Mouse (Mus musculus) embryo, embryonic 10.5 days (tissue): ENCODE measurements at regions not wholly inside any gene's neighbourhood (a gene's known extent, or its start where the extent isn't known, plus 50 kb on each side); places are given as distances from the start of the nearest gene placed in this dataset.

ENCODE experiments used
- DNase-seq: peaks from one replicate; pipeline ENCODE4 v3.0.0-alpha.2; 2015; ENCODE audit warnings: low spot score

DNA sequence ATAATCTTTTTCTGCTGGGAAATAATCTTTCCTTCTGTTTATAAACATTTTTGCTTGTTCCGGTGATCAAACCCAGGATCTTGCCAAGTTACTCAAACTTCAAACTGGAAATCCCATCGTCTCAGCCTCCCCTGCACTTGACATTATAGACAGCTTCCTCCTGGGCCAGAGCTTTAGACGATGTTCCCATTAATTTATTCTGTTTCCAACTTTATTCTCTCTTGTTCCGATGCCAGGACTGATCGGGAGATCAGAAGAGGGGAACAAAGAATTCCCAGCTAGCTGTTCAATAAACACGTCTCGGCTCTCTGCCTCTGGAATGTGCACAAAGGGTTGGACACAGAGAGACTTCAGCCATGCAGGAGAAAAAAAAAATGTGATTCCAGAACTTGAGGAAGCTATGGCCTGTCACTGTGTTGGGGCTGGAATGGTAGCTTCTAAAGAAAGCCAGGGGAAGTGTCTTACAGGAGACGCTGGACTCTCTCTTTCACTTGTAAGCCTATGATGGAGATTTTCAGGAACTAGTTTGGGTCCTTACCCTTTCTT lies 281.5 kb upstream of the Hs6st1 start:
- DNase-seq = no peak

DNA sequence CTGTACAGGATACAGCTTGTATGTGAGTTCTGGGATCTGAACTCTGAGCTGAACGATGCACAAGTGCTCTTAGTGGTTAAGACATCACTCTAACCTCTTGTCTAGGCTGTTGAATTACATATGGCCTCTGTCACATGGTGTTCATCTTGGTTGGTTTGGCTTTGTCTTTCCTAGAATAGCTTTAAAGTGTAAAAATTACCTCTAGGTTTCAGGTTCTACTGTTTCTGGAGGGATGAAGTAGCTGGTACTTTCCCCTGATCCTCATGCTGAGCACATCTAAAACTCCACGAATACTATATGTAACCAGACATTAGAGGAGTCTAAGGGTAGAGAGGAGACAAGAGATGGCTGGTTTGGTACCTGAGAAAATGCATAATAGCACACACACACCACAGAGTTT lies 271.1 kb upstream of the Hs6st1 start:
- DNase-seq = no peak

DNA sequence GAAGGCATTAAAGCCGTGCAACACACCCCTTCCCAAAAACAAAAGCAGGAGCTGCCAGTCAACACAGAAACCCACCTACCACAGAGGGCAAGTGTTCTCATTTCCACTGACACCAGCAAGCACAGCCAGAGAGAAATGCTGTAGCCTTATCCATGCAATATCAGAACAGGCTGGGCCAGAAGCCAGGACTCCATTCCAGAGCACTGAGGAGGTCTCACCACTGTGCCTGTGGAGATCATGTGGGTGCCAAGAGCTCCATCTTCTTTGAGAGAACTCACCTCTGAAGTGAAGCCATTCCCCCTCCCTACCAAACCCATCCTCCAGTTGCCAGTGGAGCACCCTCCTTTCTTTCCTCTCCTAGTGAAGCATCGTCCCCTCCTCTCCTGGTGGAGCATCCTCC lies 270.7 kb upstream of the Hs6st1 start:
- no peak for DNase-seq

DNA sequence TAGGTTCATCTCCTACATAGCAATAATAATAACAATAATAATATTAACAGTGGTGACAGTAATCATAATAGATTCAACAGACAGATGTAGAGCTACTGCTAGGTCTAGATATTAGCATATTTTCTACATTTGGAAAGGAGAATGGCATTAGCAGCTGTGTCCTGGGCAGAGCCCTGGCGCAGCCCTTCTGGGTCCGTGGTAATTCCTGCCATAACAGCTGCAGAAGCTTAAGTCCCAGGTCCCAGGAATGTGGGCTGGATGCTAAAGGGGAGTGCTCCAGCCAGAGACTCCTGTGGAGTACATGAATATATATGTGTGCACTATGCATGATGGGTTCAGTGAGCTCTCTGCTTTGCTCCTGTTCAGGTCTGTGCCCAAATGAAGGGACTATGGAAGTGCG lies 262.7 kb upstream of the Hs6st1 start:
- DNase-seq = no peak

DNA sequence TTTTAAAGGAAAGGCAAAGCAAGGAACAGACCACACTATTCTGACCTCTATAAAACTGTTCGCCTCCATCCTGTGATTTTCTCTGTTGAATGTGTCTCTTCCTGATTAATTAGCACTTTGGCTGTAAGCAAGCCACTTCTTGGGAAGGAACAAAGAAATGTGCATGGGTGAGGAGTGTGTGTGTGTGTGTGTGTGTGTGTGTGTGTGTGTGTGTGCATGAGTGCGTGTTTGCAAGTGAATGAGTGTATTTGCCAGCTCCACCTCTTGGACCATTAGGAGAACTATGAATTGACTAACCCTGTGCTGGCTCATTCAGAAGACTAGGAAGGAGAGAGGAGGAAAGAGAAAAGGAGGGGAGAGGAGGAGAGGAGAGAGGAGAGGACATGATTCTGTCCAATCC lies 261.9 kb upstream of the Hs6st1 start:
- DNase-seq = no peak

DNA sequence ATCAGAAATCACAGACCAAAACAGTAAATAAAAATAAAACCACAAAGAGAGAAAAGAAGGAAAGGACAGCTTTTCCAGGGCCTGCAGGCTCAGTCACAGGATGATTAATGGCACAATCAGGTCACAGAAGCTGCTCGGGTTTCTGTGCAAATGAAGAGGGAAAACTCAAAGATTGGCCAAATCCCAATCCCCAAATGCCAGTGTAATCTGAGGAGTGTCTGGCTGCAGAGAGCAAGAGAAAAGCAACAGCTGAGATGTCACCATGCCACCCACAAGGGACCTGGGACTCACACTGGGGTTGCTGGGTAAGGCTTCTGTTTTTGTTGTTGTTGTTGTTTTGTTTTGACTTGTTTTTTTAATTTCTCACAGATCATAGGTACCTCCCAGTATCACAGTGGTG lies 261.5 kb upstream of the Hs6st1 start:
- no peak for DNase-seq

DNA sequence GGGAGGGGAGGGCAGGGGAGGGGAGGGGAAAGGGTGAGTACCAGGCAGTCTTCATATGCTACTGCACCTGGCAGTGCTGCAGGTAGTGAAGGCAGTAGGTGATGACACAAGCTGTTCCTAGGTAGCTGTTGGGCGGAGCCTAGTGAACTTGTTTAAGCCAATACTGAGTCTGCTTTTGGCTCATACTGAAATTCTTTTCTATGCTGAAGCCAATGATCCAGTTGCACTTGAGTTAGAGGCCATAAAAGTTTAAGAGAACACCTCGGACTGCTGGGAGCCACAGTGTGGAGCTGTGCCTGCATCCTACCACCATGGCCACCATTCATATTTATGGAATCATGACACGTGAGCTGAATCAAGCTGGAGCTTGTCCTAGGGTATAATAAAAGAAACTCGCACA lies 259.3 kb upstream of the Hs6st1 start:
- DNase-seq = no peak

DNA sequence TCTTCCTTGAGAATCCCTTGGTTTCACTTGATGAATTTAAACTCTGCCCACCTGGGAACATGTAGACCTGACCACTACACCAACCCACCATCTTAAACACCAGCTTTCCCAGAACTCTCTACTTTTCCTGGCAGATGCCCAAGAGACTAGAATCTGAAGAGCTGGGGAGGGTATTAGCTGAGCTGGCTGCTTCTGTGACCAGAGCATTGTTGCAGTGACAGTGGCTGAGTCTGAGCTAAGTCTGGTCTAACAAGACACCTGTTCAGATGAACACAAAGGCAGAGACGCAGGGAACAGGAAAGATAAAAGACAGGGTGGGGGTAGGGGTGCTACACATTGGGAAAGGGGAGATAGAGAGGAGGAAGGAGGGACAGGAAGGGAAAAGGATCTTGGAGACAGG lies 258.9 kb upstream of the Hs6st1 start:
- DNase-seq = no peak

DNA sequence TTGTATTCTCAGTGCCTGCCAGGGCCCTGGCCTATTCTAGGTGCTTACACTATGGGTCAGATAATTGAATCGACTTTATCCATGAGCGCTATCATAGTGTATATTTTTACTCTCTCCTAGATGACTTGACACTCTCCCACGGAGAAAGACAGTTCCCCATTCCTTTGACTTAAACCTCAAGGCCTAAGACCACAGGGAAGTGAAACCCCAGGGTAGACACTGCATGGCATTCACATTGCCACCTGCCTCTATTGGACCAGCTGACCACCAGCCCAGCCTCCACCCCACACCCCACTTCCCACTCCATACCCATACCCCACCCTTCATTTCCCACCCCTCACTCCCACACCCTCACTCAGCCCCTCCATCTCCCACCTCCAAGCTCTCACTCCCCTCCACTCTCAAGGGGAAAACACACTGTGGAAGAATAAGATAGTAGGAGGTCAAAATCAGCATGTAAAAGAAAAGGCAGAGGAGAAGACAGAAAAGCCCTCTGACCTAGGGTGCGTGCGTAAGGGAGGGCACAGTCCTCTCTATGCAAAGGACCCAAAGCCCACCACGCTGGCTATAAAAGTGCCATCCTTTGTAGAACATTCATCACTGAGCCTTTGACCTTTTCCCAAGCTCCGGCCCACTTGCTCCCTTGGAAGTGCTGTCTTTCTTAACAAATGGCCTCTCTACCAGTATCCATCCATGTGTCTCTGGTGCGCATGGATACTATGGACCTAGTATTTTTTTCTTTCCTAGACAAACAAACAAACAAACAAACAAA lies 257.4 kb upstream of the Hs6st1 start:
- DNase-seq = peak; percentile 65

DNA sequence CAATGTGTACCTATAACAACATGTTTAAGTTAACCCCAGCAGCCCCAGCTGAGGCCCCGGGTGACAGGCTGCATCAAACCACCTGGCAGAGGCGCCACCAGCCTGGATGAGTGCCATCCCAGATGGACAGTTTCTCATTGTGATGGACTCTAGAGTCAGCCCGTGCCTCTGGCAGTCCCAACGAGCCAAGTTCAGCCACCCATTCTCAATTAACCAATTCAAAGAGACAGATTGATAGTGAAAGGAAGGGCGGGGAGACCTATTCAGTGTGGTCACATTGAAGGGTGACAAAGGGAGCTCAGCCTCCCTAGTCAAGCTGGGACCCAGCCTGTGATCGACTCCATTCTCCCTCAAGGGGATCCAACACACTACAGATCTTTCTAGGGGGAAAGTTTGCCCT lies 256.8 kb upstream of the Hs6st1 start:
- DNase-seq = peak; percentile 57

DNA sequence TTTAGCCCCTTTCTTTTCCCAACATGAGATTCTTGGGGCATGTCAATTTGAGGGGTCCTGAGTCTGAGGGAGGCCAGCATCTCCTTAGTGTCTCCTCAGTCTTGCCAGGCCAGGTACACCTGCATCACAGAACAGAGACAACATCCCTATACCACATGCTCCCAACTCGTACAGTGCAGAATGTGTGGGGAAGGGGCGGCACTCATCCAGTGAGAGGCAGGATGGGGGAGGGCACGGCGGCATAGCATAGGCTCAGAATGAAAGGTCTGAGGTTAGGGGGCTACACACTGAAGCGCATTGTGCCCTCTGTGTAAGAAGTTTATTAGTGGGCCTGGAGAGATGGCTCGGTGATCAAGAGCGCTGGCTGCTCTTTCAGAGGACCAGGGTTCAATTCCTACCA lies 256.4 kb upstream of the Hs6st1 start:
- no peak for DNase-seq

DNA sequence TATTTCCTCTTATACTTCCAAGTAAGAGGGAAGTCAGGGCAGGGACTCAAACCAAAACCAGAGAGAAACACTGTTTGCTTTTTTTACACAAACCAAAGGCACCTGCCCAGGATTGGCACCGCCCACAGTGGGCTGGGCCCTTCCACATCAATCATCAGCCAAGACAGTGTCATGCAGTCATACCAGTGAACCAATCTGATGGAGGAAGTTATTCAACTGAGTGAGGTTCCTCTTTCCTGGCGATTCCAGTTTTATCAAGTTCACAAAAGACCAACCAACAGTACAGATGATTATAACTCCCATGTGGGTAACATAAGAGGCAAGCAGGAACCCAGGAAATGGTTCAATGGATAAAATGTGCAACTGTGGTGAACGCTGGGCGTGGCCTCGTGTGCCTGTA lies 254.6 kb upstream of the Hs6st1 start:
- DNase-seq = no peak

DNA sequence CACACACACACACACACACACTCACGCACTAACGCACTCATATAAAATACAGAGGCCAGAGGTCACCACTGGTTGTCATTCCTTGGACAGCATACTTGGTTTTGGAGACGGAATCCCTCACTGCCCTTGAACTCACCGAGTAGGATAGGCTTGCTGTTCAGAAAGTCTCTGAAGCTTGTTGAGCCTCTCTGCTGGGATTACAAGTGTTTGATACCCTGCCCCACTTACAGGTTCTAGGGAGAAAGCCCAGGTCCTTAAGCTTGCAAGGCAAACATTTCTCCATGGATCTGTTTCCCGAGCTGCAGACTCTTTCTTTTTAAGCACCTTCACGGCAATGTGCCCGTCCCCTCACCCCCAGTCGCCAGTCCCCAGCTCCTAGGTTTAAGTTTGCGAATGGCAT lies 254.0 kb upstream of the Hs6st1 start:
- DNase-seq = no peak

DNA sequence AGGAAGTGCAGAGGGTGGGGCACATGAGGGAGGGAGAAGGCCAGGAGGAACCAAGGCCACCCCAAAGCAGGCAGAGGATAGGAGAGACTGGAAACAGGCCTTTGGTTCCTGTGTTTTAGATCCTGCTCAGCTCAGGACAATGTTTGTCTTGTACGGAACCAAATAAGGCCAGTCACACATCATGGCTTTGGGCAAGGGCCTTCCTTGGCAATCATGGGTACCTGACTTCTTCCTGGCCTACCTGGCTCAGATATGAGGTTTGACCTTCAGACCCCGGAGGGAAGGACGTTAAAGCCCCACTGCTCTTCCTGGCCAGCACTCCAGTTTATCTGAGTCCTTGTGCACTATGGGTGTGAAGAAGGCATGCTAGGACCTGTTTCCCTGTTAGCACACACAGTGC lies 253.4 kb upstream of the Hs6st1 start:
- DNase-seq = no peak

DNA sequence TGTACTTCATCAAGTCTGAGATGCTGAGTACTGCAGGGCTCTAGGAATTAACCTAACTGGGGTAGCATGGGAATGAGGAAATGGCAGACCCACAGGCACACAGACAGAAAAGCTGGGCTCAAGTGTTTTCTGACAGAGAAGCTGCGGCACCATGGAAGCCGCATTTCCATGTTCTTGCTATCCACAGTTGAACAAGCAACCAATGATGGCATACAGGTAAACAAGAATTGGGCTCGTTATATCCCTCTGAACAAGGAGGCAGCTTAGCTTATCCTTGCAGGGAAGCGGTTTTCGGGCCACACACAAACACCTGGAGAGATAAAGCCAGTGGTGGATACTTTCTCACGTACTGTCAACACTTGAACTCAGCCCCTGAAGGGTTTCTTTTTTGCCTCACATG lies 246.4 kb upstream of the Hs6st1 start:
- no peak for DNase-seq

DNA sequence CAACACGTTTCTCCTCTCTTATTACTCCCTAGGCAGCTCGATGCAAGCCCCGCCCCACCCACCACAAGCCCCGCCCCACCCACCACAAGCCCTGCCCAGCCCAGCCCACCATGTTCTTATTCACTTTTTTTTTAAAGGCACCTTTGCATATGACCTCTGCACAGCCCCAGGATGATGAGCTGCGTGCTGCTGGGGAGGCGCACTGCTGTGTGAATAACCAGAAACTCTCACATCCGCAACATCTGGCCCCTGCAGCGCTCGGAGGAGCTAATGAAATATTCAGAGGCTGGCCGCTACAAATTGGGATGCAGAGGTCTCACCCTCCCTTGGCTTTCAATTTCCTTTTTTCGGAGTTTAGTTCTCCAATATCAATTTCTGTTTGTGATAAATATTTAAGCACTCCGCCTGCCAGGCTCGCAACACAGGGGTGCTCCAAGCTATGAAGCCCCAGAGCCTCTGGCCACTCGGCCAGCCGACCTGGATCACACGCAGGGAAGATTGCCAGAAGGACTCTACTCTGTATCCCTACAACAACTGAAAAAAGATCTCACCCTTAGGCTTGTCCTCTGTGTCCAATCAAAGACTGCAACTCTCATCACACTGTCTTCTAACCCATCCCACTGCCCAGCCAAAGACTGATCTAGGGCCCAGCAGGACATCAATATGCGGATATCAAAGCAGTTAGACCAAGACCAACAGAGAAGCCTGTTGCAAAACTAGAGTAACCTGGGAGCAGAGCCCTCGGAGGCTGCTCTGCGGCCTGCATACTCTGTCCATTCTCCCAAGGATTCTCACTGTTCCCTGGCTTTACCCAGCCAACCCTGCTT lies 245.6 kb upstream of the Hs6st1 start:
- DNase-seq = no peak

DNA sequence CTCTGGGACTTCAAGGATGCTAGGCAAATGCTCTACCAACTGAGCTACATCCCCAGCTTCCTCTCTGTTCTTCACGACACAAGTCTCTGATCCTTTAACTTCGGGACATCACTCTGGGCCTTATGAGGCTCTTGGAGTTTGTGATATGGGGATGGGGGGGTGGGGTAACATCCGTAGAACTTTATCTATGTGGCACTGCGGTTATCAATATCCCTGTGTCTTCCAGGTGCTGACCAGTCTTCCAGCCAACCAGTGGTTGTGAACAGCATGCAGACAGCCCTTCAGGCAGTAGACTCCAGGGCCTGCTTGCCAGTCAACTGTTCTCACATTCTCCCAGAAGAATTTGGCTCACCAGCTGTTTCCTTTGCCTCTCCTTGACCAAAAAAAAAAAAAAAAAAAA lies 244.7 kb upstream of the Hs6st1 start:
- DNase-seq = no peak

DNA sequence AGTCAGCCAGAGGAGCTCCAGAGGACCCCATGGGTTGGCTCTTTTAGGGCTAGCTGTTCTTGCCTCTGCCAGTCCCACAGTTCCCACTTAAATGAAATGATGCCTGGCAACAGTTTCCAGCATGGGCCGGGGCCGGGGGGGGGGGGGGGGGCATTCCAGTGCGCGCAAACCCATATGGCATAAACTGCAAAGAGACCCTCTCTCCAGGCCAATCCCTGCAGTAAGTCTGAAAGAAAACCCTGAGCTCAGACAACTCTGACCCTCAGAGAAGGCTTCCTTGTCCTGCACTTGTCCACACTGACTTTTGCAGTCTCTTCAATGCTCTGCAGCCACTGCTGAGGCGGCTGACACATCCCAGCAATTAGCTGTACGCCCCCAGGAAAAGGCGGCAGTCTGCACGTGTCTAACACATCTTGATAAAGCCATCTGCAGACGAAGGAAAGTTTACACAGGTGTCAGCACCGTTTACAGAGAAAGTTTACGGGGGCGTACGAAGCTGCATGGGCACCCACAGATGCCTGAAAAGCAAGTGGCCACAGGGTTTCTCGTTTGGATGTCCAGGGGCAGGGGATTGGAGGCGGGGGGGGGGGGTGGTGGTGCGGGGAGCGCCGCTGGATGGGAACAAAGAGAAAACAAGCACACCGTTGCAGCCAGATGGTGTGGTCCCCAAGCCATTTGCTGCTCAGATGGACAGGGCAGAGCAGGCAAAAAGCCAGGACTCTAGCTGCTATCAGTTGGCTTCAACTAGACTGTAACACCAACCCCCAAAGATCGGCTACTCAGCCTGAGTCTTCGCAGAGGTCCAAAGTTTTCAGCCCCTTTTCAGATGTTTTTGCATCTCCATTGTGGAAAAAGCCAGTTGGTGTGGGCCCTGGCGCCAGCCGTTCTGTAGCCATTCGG lies 244.0 kb upstream of the Hs6st1 start:
- DNase-seq = peak; percentile 44

DNA sequence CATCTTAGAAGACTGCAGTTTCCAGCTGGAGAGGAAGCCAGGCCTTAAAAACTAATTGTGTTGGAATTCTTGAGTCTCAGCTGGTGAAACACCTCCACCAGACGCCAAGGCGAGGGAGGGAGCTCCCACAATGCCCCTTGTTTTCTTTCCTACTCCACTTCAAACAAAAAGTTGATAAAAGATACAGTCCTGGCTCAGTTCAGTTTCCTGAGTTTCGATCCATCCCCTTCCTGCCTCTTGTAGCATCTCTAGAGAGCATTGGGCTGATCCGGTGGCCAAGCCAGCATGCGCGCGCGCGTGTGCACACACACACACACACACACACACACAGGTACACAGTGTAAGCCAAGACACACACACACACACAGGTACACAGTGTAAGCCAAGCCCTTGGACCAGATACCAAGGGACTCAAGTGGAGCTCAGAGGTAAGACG lies 242.7 kb upstream of the Hs6st1 start:
- no peak for DNase-seq

DNA sequence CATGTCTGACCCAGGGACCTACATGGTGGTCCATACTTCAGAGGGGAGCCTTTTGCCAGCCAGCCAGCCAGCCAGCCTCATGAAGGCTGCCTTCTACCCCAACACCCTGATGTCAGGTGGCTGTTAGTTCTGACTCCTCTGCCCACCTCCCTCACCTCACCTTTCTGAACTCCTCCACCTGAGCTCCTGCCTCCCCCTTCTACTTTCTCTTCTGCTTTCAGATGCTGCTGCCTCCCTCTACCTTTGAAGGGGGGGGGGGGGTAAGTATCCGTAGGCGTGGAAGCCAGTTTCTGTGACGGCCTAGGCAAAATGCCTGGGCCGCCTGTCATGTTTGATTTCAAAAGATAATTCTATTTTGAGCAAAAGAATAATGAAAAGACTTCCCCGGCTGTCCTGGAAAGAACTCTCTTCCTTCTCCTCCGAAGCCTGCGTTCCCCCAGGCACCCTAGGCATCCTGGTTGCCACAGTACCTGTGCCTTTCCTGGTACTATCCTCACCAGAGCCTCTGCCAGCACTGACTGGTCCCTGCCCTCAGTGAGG lies 241.6 kb upstream of the Hs6st1 start:
- no peak for DNase-seq

DNA sequence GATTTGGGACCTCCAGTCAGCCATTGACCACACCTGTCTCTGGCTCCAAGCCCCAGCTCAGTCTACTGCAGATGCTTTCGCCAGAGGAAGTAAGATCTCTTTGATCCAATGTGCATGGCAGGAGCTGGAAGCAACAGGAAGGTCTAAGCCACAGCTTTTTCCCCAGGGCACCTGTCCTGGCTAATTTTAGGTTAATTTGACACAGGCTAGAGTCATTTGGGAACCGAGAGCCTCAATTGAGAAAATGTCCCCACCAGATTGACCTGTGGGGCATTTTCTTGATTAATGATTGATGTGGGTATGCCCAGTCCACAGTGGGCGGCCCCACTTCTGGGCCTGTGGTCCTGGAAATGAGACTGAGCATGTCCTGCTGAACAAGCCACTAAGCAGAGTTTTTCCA lies 240.7 kb upstream of the Hs6st1 start:
- no peak for DNase-seq

DNA sequence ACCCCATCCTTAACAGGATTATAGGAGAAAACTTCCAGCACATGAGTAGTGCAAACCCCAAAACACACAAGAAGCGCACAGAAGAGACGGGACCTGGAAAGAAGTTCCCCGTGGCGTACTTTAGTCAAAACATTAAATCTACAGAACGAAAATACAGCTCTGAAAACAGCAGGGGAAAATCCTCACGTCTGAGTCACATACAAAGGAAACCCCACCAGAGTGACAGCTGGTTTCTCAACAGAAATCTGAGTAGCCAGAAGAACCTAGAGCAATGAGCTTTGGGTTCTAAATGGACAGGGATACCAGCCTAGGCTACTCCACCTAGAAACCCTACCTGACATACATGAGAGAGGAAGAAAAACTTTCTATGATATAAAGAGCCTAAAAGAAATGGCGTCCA lies 234.0 kb upstream of the Hs6st1 start:
- DNase-seq = no peak
